Mouse (Mus musculus) T-helper 2 cell (primary cell): ENCODE results near the gene Plvap.

Experiments used
- in situ Hi-C: fragments of 300-600 bp; cut with MboI, MseI; formaldehyde crosslinking; loops from one replicate; pipeline ENCODE4 v1.15.1; 2025; ENCODE audit warnings: high pct_unique_total_duplicates

Gene Plvap

DNA sequence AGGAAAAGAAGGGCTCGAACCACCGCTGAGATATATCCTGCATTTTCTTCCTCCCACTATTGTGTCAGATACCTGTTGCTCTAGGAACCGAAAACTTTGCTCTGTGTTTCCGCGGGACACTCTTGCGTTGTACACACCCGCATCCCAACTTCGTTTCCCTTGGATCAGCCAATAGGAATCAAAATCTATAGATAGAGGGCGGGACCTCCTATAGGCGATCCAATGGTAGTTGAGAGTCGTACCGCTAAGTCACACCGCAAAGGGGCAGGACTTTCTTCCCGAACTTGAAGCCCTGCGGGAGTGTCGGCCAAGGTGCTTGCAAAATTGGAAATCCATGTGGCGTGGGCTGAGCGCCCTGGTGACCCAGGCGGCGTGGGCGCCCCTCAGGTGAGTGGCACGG, 23.1 kb downstream of the Plvap start:
- in situ Hi-C loops, result loop anchor here (5.0 kb wide), 2 partner anchors 49 to 816 kb away; partner anchors contain the start of genes Bst2 and Lsm4

DNA sequence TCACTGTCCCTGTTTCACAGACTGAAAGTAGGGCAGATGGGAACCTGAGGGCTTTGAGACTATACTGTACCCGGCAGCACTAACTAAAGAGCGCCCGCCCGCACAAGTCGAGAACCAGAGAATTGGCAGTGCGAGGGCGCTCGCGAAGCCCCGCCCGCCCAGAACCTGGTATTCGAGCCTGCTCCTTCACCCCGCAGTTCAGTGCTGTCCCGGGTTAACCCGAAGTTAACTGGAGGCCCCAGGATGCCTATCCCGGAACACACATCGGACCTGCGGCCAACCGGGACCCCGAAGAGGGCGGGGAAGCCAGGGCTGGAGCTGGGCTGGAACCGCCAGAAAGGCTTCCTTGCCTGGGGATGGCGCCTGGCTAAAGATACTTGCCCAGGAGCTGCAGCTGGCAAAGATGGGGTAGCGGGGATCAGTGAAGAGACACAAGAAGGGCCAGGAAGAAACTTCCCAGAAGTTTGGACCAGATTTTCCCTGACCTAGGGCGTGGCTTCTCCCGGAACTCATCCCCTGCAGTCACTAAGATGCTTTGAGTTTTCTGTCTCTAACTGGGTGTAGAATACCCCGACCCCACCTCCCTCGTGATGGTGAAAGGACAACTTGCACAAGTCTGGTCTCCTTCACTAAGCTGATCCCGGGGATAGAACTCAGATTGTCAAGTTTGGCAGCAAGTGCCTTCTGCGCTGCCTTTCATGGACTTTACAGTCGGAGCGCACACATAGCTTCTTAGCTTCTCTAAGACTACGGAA, 23.7 kb downstream of the Plvap start, which contains the start of gene Gtpbp3:
TSS of gene Gtpbp3 (plus strand) at position 413 of the 755 bp plus-strand sequence.
- in situ Hi-C loops, result loop anchor here (5.0 kb wide), 2 partner anchors 49 to 816 kb away; partner anchors contain the start of genes Bst2 and Lsm4

GRCm38 (mm10) chr8:71486136-71486529, 25.4 kb downstream of the Plvap start:
- in situ Hi-C loops, result loop anchor here (5.0 kb wide), 2 partner anchors 51 to 814 kb away; partner anchors contain the start of genes Bst2 and Lsm4

- in situ Hi-C loops, result loop anchor here (5.0 kb wide), 2 partner anchors 52 to 813 kb away; partner anchors contain the start of genes Bst2 and Lsm4
Measured at GRCm38 (mm10) chr8:71485142-71486135, 26.1 kb downstream of the Plvap start, which contains the start of gene Ano8. Gene Ano8, minus strand, starts transcription at chr8:71485963.

- in situ Hi-C loops, result loop anchor here (5.0 kb wide), 2 partner anchors 53 to 812 kb away; partner anchors contain the start of genes Bst2 and Lsm4
Measured at GRCm38 (mm10) chr8:71484736-71485135, 26.8 kb downstream of the Plvap start.

DNA sequence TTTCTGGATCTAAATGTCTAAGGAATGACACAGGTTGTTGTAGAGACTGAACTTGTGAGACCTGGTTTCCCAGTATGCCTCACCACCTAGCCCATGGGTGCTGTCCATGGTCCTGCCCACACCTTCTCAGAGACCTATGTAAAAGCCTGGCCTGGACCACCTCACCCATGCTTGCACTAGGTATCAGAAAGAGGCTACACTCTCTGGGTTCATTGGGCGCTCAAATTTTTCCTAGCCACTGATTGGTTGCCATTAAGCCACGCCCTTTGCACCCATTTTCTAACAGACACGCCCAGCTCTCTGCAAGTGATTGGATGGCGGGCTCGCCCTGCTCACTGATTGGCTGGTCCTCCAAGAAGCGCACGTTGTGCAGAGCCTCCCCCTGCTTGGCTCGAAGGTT, 27.6 kb downstream of the Plvap start:
- in situ Hi-C loops, result no loop called here

DNA sequence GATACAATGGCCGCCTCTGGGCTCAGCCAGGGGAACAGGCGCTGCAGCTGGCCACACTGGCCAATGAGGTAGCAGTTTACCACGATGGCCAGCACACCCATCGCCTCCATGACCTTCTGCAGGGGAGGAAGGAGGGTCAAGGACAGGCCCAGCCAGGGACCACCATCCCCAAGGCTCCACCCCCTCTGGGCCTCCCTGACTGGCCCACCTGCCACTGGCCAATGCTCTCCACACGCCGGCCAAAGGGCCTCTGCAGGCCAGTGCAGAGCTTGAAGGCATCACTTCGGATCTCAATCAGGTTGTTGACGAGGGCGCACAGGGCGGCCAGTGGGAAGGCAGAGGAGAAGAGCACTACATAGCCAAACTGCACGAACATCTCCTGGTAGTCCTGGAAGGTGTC, 32.6 kb downstream of the Plvap start:
- in situ Hi-C loops, result no loop called here

DNA sequence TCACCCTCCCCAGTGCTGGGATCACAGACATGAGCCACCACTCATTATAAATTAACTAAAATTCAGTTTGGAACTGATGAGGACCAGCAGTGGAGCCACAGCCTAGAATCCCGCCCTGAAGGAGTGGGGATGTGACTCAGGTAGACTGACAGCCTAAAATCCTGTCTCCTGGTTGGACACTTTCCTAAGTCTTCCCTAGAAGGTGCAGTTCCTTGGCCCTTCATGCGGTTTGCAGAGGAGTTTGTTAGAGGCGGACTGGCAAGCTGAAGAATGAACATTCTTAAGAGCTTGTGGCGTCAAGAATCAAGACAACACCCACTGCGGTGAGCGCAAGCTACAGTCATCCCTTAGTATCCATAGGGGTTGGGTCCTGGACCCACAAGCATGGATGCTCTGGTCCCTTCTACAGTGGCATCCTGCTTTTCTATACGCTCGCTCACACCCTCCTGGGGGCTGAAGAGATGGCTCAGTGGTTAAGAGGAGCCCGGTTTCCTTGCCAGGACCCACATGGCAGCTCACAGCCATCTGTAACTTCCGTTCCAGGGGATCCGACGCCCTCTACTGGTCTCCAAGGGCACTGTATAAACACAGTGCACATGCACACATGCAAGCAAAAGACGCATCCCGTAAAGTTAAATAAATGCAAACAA, 34.2 kb downstream of the Plvap start:
- in situ Hi-C loops, result no loop called here

- in situ Hi-C loops, result no loop called here
Measured at GRCm38 (mm10) chr8:71476099-71476940, 35.2 kb downstream of the Plvap start.

GRCm38 (mm10) chr8:71475702-71476075, 35.9 kb downstream of the Plvap start:
- in situ Hi-C loops, result no loop called here

DNA sequence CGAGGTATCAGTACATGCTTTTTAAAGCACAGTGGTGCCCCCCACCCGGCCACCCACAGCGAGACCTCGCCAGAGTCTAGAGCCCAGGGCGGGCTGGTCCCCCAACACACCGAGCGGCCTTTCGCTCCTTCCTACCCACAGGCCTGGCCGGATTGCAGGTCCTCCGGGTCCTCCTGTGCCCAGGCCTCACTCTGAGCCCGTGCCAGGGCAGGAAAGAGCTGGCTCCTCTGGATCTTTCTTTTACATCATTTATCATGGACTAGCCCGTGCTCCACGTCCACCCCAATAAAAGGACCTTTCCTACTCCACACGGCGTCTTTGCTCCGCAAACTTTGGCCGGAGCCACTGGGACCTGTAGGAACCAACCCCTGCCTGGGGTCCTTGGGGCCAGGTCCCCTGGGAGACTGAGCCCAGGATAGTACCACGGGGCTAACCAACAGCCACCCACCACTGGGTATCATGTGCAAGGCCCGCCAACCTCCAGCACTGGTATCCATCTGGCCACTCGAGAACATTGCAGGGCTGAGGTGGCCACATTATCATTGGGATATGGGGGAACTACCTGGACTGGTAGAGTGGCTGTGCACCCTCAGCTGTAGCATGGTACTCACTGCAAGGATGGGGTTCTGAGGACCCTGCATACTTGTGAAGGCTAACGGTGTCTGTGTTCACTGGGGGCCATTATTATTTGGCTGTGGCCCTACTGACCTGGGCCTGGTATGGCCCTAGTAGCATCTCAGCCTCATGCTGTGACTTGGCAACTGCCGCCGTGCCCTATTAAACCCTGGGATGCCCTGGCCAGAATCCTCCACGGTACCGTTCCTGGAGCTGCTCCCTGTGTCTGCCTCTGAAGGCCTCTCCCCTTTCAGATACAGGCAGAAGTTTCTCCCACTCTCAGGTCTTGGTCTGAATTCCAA, 36.5 kb downstream of the Plvap start:
- in situ Hi-C loops, result loop anchor here (25.0 kb wide), 1 partner anchor 1113 kb away; the partner anchor contains the start of genes Comp and Upf1

GRCm38 (mm10) chr8:71474344-71474743, 37.2 kb downstream of the Plvap start:
- in situ Hi-C loops, result loop anchor here (25.0 kb wide), 1 partner anchor 1112 kb away; the partner anchor contains the start of genes Comp and Upf1

DNA sequence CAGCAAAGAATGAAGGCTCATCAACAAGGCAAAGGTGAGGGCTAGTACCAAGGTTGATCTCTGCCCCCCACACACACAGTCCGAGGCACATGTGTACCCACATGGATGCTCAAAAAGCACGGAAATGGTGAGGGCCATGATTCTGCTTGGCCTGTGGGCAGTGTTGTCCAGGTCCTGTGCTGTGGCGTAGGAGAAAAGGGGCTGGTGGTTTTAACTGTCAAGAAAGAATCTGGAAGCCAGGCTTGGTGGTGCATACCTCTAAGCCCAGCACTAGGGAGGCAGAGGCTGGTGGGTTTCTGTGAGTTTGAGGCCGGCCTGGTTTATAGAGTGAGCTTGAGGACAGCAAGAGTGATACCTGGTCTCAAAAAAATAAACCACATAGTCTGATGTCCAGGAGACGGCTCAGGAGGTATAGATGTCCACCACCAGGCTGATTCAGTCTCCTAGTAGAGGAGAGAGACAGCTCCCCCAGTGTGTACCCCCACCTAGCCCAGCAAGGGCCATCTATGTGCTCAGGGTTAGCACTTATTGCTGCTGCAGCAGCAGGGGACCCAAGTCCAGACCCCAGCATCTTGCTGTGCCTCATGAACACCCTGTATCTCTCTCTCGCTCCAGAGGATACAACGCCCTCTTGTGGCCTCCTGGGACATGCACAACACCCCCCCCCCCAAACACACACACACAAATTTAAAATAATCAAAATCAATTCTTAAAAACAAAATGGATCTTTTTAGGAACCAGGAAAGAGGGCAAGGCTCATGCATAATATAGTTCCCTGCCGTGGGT, 38.8 kb downstream of the Plvap start:
- in situ Hi-C loops, result loop anchor here (25.0 kb wide), 1 partner anchor 1110 kb away; the partner anchor contains the start of genes Comp and Upf1

GRCm38 (mm10) chr8:71471861-71472260, 39.7 kb downstream of the Plvap start:
- in situ Hi-C loops, result loop anchor here (25.0 kb wide), 1 partner anchor 1110 kb away; the partner anchor contains the start of genes Comp and Upf1

- in situ Hi-C loops, result loop anchor here (25.0 kb wide), 1 partner anchor 1109 kb away; the partner anchor contains the start of genes Comp and Upf1
Measured at GRCm38 (mm10) chr8:71470913-71471255, 40.7 kb downstream of the Plvap start.

DNA sequence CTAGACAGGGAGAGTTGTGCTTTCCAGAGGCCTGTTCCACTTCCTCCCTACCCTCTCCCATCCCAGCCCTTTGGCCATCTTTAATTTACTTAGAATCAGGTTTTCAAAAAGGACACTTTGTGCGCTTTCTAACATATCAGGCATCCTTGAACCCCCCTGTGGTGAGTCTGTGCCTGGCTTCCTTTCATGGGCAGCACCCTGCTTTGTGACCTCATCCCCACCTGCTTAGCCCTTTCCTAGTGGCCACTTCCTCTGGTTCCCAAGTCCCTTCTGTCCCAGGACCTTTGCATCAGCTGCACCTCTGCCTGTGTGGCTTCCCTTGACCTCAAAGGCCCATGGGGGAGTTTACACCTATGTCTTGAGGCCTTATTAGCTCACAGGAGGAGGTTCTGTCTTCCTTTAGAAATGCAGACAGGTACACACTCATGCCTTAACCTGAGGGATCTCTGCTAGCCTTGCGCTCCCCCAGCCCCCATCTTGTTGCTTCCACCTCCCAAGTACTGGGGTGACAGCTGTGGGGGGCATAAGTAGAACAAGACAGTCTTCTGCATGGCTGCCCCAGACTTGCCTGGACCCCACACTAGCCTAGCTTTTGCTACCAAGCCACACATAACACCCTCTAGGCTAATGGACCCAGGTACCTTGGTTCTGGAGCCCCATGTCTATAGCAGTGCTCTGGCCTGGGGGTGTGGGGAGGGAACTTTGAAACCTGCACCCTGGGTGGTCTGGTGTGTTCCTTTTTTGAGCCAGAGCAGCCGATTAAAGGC, 41.2 kb downstream of the Plvap start:
- in situ Hi-C loops, result loop anchor here (25.0 kb wide), 1 partner anchor 1108 kb away; the partner anchor contains the start of genes Comp and Upf1

- in situ Hi-C loops, result loop anchor here (10.0 to 25.0 kb wide), 2 partner anchors 575 to 1107 kb away; partner anchors contain the start of genes Comp, Rpl18a, Slc5a5 and Upf1
Measured at GRCm38 (mm10) chr8:71469411-71469810, 42.1 kb downstream of the Plvap start.
